ENCODE assay signal across 23 mouse cellular contexts in genomic region chr4:67424064-67424463, GRCm38 (mm10).
A peak's percentile ranks its signal among the peaks of the same experiment; 100 is the strongest.
DNase-seq lines count a peak whose midpoint lies in the region; ATAC-seq lines count a peak whose summit lies in the region.
"Had no signal": no experiment of that assay in that cellular context is flagged by ENCODE, and none has a peak within 500 bp of the region (broad histone marks: within the 10 kb centered on the region; RNA-seq: fewer than 3 reads in every experiment).

No protein-coding gene starts in this region.

- 80% methylated on average over 1 of the region's 1 CpGs for WGBS in heart, embryonic 12.5 days

- no peak overlapping the region for H3K9ac ChIP-seq in heart, embryonic 12.5 days
- H3K9ac ChIP-seq: forebrain, embryonic 13.5 days; forebrain, postnatal 0 days; heart, embryonic 13.5 days; hindbrain, embryonic 12.5 days; hindbrain, embryonic 15.5 days had no signal

- peak; percentile 24 for DNase-seq in adrenal gland, adult 2 months
- DNase-seq in adrenal gland, adult 18-20 months (ENCODE audit: low spot score in 2 of 2), result no peak
- peak; percentile 2 for DNase-seq in embryo, embryonic 10.5 days (ENCODE audit: low spot score)
- no peak for DNase-seq in embryo, embryonic 11 days
- DNase-seq in cerebellum, adult 9-11 months, result no peak
- DNase-seq: cerebellum, adult 11-12 months; cerebellum, adult 8-10 months; cerebellum, postnatal 14 days; forebrain, postnatal 0 days; gastrocnemius, postnatal 25 days; heart, adult 18-20 months; heart, postnatal 14 days; heart, postnatal 4 days; kidney, adult 11 months had no signal

- H3K9me3 ChIP-seq in heart, embryonic 12.5 days (replicated peaks), result no peaks in the 10 kb centered on the region
- H3K9me3 ChIP-seq: forebrain, embryonic 10.5 days; forebrain, embryonic 13.5 days; heart, embryonic 13.5 days; hindbrain, embryonic 12.5 days; hindbrain, embryonic 15.5 days had no signal

- H3K4me1 ChIP-seq in heart, embryonic 12.5 days (replicated peaks), result no peaks in the 10 kb centered on the region
- H3K4me1 ChIP-seq: forebrain, embryonic 10.5 days; forebrain, embryonic 13.5 days; heart, embryonic 13.5 days; hindbrain, embryonic 12.5 days; hindbrain, embryonic 15.5 days had no signal

- H3K27ac ChIP-seq in heart, embryonic 12.5 days (ENCODE audit: poor library complexity, severe bottlenecking), result no peak overlapping the region
- H3K27ac ChIP-seq: forebrain, embryonic 10.5 days; forebrain, embryonic 13.5 days; heart, embryonic 13.5 days; hindbrain, embryonic 12.5 days; hindbrain, embryonic 15.5 days had no signal

- no peak overlapping the region for H3K4me3 ChIP-seq in heart, embryonic 12.5 days
- H3K4me3 ChIP-seq: forebrain, embryonic 10.5 days; forebrain, embryonic 13.5 days; heart, embryonic 13.5 days; hindbrain, embryonic 12.5 days; hindbrain, embryonic 15.5 days had no signal

- ATAC-seq in common myeloid progenitor, adult 5-6 weeks (replicated peaks; ENCODE audit: low read depth, poor library complexity, severe bottlenecking), result peak; percentile 65
- ATAC-seq in megakaryocyte progenitor cell, adult 5-6 weeks (replicated peaks; ENCODE audit: poor library complexity), result peak; percentile 74
- no peak for ATAC-seq in heart, embryonic 12.5 days (ENCODE audit: insufficient number of reproducible peaks, low FRiP score)
- ATAC-seq: activated CD4-positive, CD25-positive, alpha-beta regulatory T cell, adult 4 months; forebrain, embryonic 13.5 days; forebrain, postnatal 0 days had no signal

- no peaks in the 10 kb centered on the region for H3K36me3 ChIP-seq in heart, embryonic 12.5 days
- H3K36me3 ChIP-seq: forebrain, embryonic 10.5 days; heart, embryonic 13.5 days; hindbrain, embryonic 12.5 days; hindbrain, embryonic 15.5 days had no signal

- H3K27me3 ChIP-seq in heart, embryonic 12.5 days (replicated peaks), result no peaks in the 10 kb centered on the region
- H3K27me3 ChIP-seq: forebrain, embryonic 13.5 days; heart, embryonic 13.5 days; hindbrain, embryonic 12.5 days; hindbrain, embryonic 15.5 days had no signal

- no peak overlapping the region for H3K4me2 ChIP-seq in heart, embryonic 12.5 days
- H3K4me2 ChIP-seq: forebrain, embryonic 13.5 days; heart, embryonic 13.5 days; hindbrain, embryonic 12.5 days; hindbrain, embryonic 15.5 days had no signal

Comparison
In these comparisons a context has a peak if more than half of its experiments do, and no peak if none do; other contexts are left out.
1. DNase-seq: peak in adrenal gland, adult 2 months (single experiment) and embryo, embryonic 10.5 days (single experiment); none in adrenal gland, adult 18-20 months (0 of 2), embryo, embryonic 11 days (single experiment) and cerebellum, adult 9-11 months (single experiment).